Mouse (Mus musculus): Measurements from ENCODE around the gene Scn1a. TPM values are rescaled to one million over a fixed set of nuclear protein-coding genes. Genes with fewer than 3 reads are reported as not detected.

Scn1a gene
- total and polyA plus RNA-seq, 3 experiments = 0.05 TPM; not detected in 2

GRCm38 (mm10) chr2:66256220-66257131 lies 184.2 kb downstream of the Scn1a start, which contains the start of gene Ttc21b:
Gene Ttc21b, minus strand, starts transcription at chr2:66256617.
- Histone ChIP-seq H3K4me3 (replicated peaks in 1 of 3; ENCODE audit: low read depth in 2 of 3, low read length in 2 of 3, poor library complexity in 1 of 3) (no peak within 1 kb of the TSS), H3K4me2 (ENCODE audit: insufficient read depth, low read depth, poor library complexity, severe bottlenecking) (no peak within 1 kb of the TSS), H3K9me3 (replicated peaks; ENCODE audit: low read length) (peaks cover 20% of the 10 kb centered on the region), H3K36me3 (replicated peaks in 1 of 2; ENCODE audit: control insufficient read depth in 1 of 2, insufficient read depth in 1 of 2, low read length in 1 of 2) (no peaks in the 10 kb centered on the region), H3K79me2 (replicated peaks; ENCODE audit: control insufficient read depth, extremely low read depth, insufficient read depth, poor library complexity, severe bottlenecking) (no peaks in the 10 kb centered on the region), H3K4me1 (ENCODE audit: control insufficient read depth in 1 of 2, insufficient read depth in 2 of 2) (no peaks in the 10 kb centered on the region), H3K9ac (ENCODE audit: insufficient read depth, low read depth) (no peak within 1 kb of the TSS), H3K27me3 (replicated peaks) (no peaks in the 10 kb centered on the region), H3K27ac (ENCODE audit: insufficient read depth, low read depth) (no peak within 1 kb of the TSS)
- DNase-seq (ENCODE audit: extremely low read depth) = peak; percentile 20
- dilution Hi-C loops (cut with MboI; ENCODE audit: extremely low pct_ligation_motif_present, extremely low pct_unique_long_range_greater_than_20kb, low sequenced_read_pairs) = no loop called here
- TF ChIP-seq HCFC1 (IDR thresholded peaks at IDR 0.05; ENCODE audit: low read depth, low read length) (no peak), USF1 (IDR thresholded peaks at IDR 0.05; ENCODE audit: low read depth, low read length) (no peak), TBP (conservative IDR thresholded peaks at IDR 0.05; ENCODE audit: low read depth, low read length) (no peak), ZMIZ1 (IDR thresholded peaks at IDR 0.05; ENCODE audit: low read depth, low read length) (no peak), USF2 (conservative IDR thresholded peaks at IDR 0.05; ENCODE audit: low read depth, low read length) (no peak), NRF1 (IDR thresholded peaks at IDR 0.05; ENCODE audit: low read depth, low read length) (no peak), PAX5 (IDR thresholded peaks at IDR 0.05; ENCODE audit: low read length) (no peak), POLR2AphosphoS2 (IDR thresholded peaks at IDR 0.05; ENCODE audit: low read depth, low read length) (no peak), MYC (IDR thresholded peaks at IDR 0.05; ENCODE audit: low read depth, low read length) (0 out of 2 replicates have a peak, but pooled peaks have one; percentile 50), CTCF (conservative IDR thresholded peaks at IDR 0.05 in 1 of 2, IDR thresholded peaks at IDR 0.05 in 1 of 2; ENCODE audit: low read depth in 2 of 2, low read length in 2 of 2) (peak; percentile 10 to 62; a peak in 2 of 4 replicates), CHD1 (IDR thresholded peaks at IDR 0.05; ENCODE audit: low read depth, low read length) (no peak), UBTF (IDR thresholded peaks at IDR 0.05; ENCODE audit: low read depth, low read length) (no peak), RAD21 (IDR thresholded peaks at IDR 0.05; ENCODE audit: low read depth, low read length) (peak; percentile 56), SMC3 (IDR thresholded peaks at IDR 0.05; ENCODE audit: low read depth, low read length) (peak; percentile 37), IRF4 (IDR thresholded peaks at IDR 0.05; ENCODE audit: low read depth, low read length) (no peak), ETS1 (conservative IDR thresholded peaks at IDR 0.05; ENCODE audit: low read depth, low read length) (no peak), TCF12 (IDR thresholded peaks at IDR 0.05; ENCODE audit: low read depth, low read length) (no peak), MAX (IDR thresholded peaks at IDR 0.05; ENCODE audit: low read length) (peak; percentile 55; the same call in 1 of the 2 replicates)
- in situ Hi-C loops (cut with MboI; ENCODE audit: low pct_ligation_motif_present, low pct_unique_long_range_greater_than_20kb, low sequenced_read_pairs) = no loop called here

- H3K27ac ChIP-seq (ENCODE audit: insufficient read depth, low read depth) = no peak overlapping the region
- no peaks in the 10 kb centered on the region for H3K36me3 ChIP-seq (replicated peaks in 1 of 2; ENCODE audit: control insufficient read depth in 1 of 2, insufficient read depth in 1 of 2, low read length in 1 of 2)
- peaks cover 17% of the 10 kb centered on the region for H3K9me3 ChIP-seq (replicated peaks; ENCODE audit: low read length)
- in situ Hi-C loops (cut with MboI; ENCODE audit: low pct_ligation_motif_present, low pct_unique_long_range_greater_than_20kb, low sequenced_read_pairs) (no loop called here), dilution Hi-C loops (cut with MboI; ENCODE audit: extremely low pct_ligation_motif_present, extremely low pct_unique_long_range_greater_than_20kb, low sequenced_read_pairs) (no loop called here)
- H3K9ac ChIP-seq (ENCODE audit: insufficient read depth, low read depth) = no peak overlapping the region
- TF ChIP-seq MAX (IDR thresholded peaks at IDR 0.05; ENCODE audit: low read length) (no peak), NRF1 (IDR thresholded peaks at IDR 0.05; ENCODE audit: low read depth, low read length) (no peak), PAX5 (IDR thresholded peaks at IDR 0.05; ENCODE audit: low read length) (no peak), GABPA (IDR thresholded peaks at IDR 0.05; ENCODE audit: insufficient replicate concordance, low read depth, low read length) (no peak), NELFE (IDR thresholded peaks at IDR 0.05; ENCODE audit: low read depth, low read length) (no peak), MXI1 (IDR thresholded peaks at IDR 0.05; ENCODE audit: low read depth, low read length) (no peak), TBP (conservative IDR thresholded peaks at IDR 0.05; ENCODE audit: low read depth, low read length) (no peak), JUND (conservative IDR thresholded peaks at IDR 0.05; ENCODE audit: low read depth, low read length) (no peak), RCOR1 (conservative IDR thresholded peaks at IDR 0.05; ENCODE audit: low read depth, low read length) (no peak), TCF12 (IDR thresholded peaks at IDR 0.05; ENCODE audit: low read depth, low read length) (no peak), ZNF384 (IDR thresholded peaks at IDR 0.05; ENCODE audit: low read depth, low read length) (no peak), ZC3H11A (IDR thresholded peaks at IDR 0.05; ENCODE audit: low read depth, low read length) (no peak), SMC3 (IDR thresholded peaks at IDR 0.05; ENCODE audit: low read depth, low read length) (no peak), CTCF (conservative IDR thresholded peaks at IDR 0.05 in 1 of 2, IDR thresholded peaks at IDR 0.05 in 1 of 2; ENCODE audit: low read depth in 2 of 2, low read length in 2 of 2) (no peak), CHD1 (IDR thresholded peaks at IDR 0.05; ENCODE audit: low read depth, low read length) (no peak)
- H3K27me3 ChIP-seq (replicated peaks) = no peaks in the 10 kb centered on the region
- no peak for DNase-seq (ENCODE audit: extremely low read depth)
- H3K4me1 ChIP-seq (ENCODE audit: control insufficient read depth in 1 of 2, insufficient read depth in 2 of 2) = no peaks in the 10 kb centered on the region
- no peak overlapping the region for H3K4me2 ChIP-seq (ENCODE audit: insufficient read depth, low read depth, poor library complexity, severe bottlenecking)
- no peaks in the 10 kb centered on the region for H3K79me2 ChIP-seq (replicated peaks; ENCODE audit: control insufficient read depth, extremely low read depth, insufficient read depth, poor library complexity, severe bottlenecking)
- H3K4me3 ChIP-seq (replicated peaks in 1 of 3; ENCODE audit: low read depth in 2 of 3, low read length in 2 of 3, poor library complexity in 1 of 3) = no peak overlapping the region
These were observed 196.6 kb downstream of the Scn1a start for GRCm38 (mm10) chr2:66244013-66244412.
